Mouse (Mus musculus) hindbrain, embryonic 11.5 days (tissue): ENCODE measurements around the gene Pcgf3. TPM values are rescaled to one million over a fixed set of nuclear protein-coding genes. Genes with fewer than 3 reads are reported as not detected.

Source experiments
- ATAC-seq: fragments of 200-750 bp; cut with Nextera tagmentation; 2 replicates; pipeline ENCODE4 v1.8.0; 2017; ENCODE audit warnings: mild to moderate bottlenecking, moderate TSS enrichment, moderate library complexity; ENCODE audit not compliant: low FRiP score
- DNase-seq: peaks from one replicate; pipeline ENCODE4 v3.0.0-alpha.2; 2015; ENCODE audit warnings: low spot score
- H3K27ac ChIP-seq: fragments of 300-500 bp; sonication (generic); 2 replicates; pipeline ENCODE4 v1.5.1; 2014; ENCODE audit warnings: mild to moderate bottlenecking, low read depth, low read length
- H3K27me3 ChIP-seq: fragments of 300-500 bp; sonication (generic); 2 replicates; pipeline ENCODE4 v1.6.1; 2014; ENCODE audit warnings: mild to moderate bottlenecking, low read length, moderate library complexity, mixed read lengths; ENCODE audit not compliant: control insufficient read depth, insufficient read depth
- H3K36me3 ChIP-seq: fragments of 300-500 bp; sonication (generic); 2 replicates; pipeline ENCODE4 v1.6.1; 2014; ENCODE audit warnings: mild to moderate bottlenecking, low read length, moderate library complexity, mixed read lengths; ENCODE audit not compliant: control insufficient read depth, insufficient read depth
- H3K4me1 ChIP-seq: fragments of 300-500 bp; sonication (generic); replicated peaks from 2 replicates; pipeline ENCODE4 v1.6.1; 2014; ENCODE audit warnings: low read length, mixed read lengths; ENCODE audit not compliant: control insufficient read depth, insufficient read depth
- H3K4me2 ChIP-seq: fragments of 300-500 bp; sonication (generic); replicated peaks from 2 replicates; pipeline ENCODE4 v1.6.1; 2014; ENCODE audit warnings: mild to moderate bottlenecking, low read depth, low read length
- H3K4me3 ChIP-seq: fragments of 300-500 bp; sonication (generic); 2 replicates; pipeline ENCODE4 v1.5.1; 2014; ENCODE audit warnings: low read depth, low read length
- H3K9ac ChIP-seq: fragments of 300-500 bp; sonication (generic); 2 replicates; pipeline ENCODE4 v1.6.1; 2014; ENCODE audit warnings: low read depth, low read length
- H3K9me3 ChIP-seq: fragments of 300-500 bp; sonication (generic); 2 replicates; pipeline ENCODE4 v1.6.1; 2016; ENCODE audit warnings: low read length; ENCODE audit not compliant: control insufficient read depth
- WGBS: fragments of 180-500 bp; shearing (Covaris S2); extraction: QIAGEN DNeasy Blood & Tissue Kit; methylation state at CpG from one replicate; pipeline ENCODE4 v1.1.7; 2014; 5-methylcytosine and 5-hydroxymethylcytosine counted together
- polyA plus RNA-seq: library from polyadenylated mRNA; unstranded; fragments of >200 nt; fragmentation: Nextera tagmentation; extraction: Ambion mirVana; gene quantifications from 2 replicates; pipeline ENCODE4 v1.2.1, GENCODE M21; 2014

The Pcgf3 gene
- polyA plus RNA-seq, 1 experiment from 2014 or later, result 33.1 TPM

GRCm38 (mm10) chr5:108446973-108447372 lies 14.1 kb upstream of the Pcgf3 start:
- Histone ChIP-seq H3K36me3 (no peaks in the 10 kb centered on the region), H3K9ac (no peak overlapping the region), H3K4me2 (no peak overlapping the region), H3K27ac (no peak overlapping the region), H3K4me1 (0 out of 2 replicates have a peak, but pooled peaks cover 2% of the 10 kb centered on the region), H3K4me3 (no peak overlapping the region), H3K9me3 (no peaks in the 10 kb centered on the region), H3K27me3 (0 out of 2 replicates have a peak, but pooled peaks cover 5% of the 10 kb centered on the region)
- DNase-seq (no peak), ATAC-seq (no peak)
- WGBS, result 93% methylated on average over 3 of the region's 3 CpGs

- H3K27me3 ChIP-seq, result 0 out of 2 replicates have a peak, but pooled peaks cover 5% of the 10 kb centered on the region
- no peaks in the 10 kb centered on the region for H3K36me3 ChIP-seq
- H3K9me3 ChIP-seq, result no peaks in the 10 kb centered on the region
- no peak overlapping the region for H3K27ac ChIP-seq
- H3K4me2 ChIP-seq, result no peak overlapping the region
- ATAC-seq, result no peak
- no peak for DNase-seq
- no peak overlapping the region for H3K4me3 ChIP-seq
- 0 out of 2 replicates have a peak, but pooled peaks cover 2% of the 10 kb centered on the region for H3K4me1 ChIP-seq
- WGBS, result 84% methylated on average over 7 of the region's 7 CpGs
- no peak overlapping the region for H3K9ac ChIP-seq
These were observed 13.2 kb upstream of the Pcgf3 start for GRCm38 (mm10) chr5:108447857-108448256.

- peak within 1 kb of the TSS; percentile 31; the same call in 1 of the 2 replicates for H3K9ac ChIP-seq
- ATAC-seq, result peak; percentile 79
- peak within 1 kb of the TSS; percentile 21 for H3K4me3 ChIP-seq
- peak; percentile 53 for DNase-seq
- no peaks in the 10 kb centered on the region for H3K9me3 ChIP-seq
- WGBS, result 14% methylated on average over 24 of the region's 24 CpGs
- H3K27me3 ChIP-seq, result 0 out of 2 replicates have a peak, but pooled peaks cover 5% of the 10 kb centered on the region
- H3K4me1 ChIP-seq, result 0 out of 2 replicates have a peak, but pooled peaks cover 2% of the 10 kb centered on the region
- peak within 1 kb of the TSS; percentile 56 for H3K4me2 ChIP-seq
- H3K27ac ChIP-seq, result no peak within 1 kb of the TSS
- no peaks in the 10 kb centered on the region for H3K36me3 ChIP-seq
These were observed 12.0 kb upstream of the Pcgf3 start, which contains the start of gene Mfsd7a for GRCm38 (mm10) chr5:108448785-108449668. TSS of gene Mfsd7a (minus strand) at chr5:108448891.

GRCm38 (mm10) chr5:108450837-108451540 lies 10.0 kb upstream of the Pcgf3 start:
- Histone ChIP-seq H3K27ac (no peak overlapping the region), H3K27me3 (0 out of 2 replicates have a peak, but pooled peaks cover 5% of the 10 kb centered on the region), H3K9ac (no peak overlapping the region), H3K4me3 (no peak overlapping the region), H3K4me1 (0 out of 2 replicates have a peak, but pooled peaks cover 2% of the 10 kb centered on the region), H3K36me3 (no peaks in the 10 kb centered on the region), H3K4me2 (no peak overlapping the region), H3K9me3 (no peaks in the 10 kb centered on the region)
- DNase-seq (no peak), ATAC-seq (no peak)
- WGBS, result 84% methylated on average over 8 of the region's 8 CpGs

- Histone ChIP-seq H3K4me1 (0 out of 2 replicates have a peak, but pooled peaks cover 2% of the 10 kb centered on the region), H3K27me3 (0 out of 2 replicates have a peak, but pooled peaks cover 5% of the 10 kb centered on the region), H3K9ac (no peak overlapping the region), H3K4me3 (no peak overlapping the region), H3K9me3 (no peaks in the 10 kb centered on the region), H3K4me2 (no peak overlapping the region), H3K27ac (no peak overlapping the region), H3K36me3 (no peaks in the 10 kb centered on the region)
- WGBS, result 95% methylated on average over 1 of the region's 1 CpGs
- DNase-seq, result no peak
- no peak for ATAC-seq
These were observed 9.4 kb upstream of the Pcgf3 start for GRCm38 (mm10) chr5:108451611-108452010.

- Histone ChIP-seq H3K27me3 (0 out of 2 replicates have a peak, but pooled peaks cover 3% of the 10 kb centered on the region), H3K4me1 (0 out of 2 replicates have a peak, but pooled peaks cover 2% of the 10 kb centered on the region), H3K4me2 (no peak overlapping the region), H3K9me3 (no peaks in the 10 kb centered on the region), H3K36me3 (no peaks in the 10 kb centered on the region), H3K4me3 (no peak overlapping the region), H3K9ac (no peak overlapping the region), H3K27ac (no peak overlapping the region)
- ATAC-seq (no peak), DNase-seq (no peak)
- WGBS, result 88% methylated on average over 1 of the region's 1 CpGs
These were observed 8.6 kb upstream of the Pcgf3 start for GRCm38 (mm10) chr5:108452422-108452821.

- no peak overlapping the region for H3K4me3 ChIP-seq
- no peak for ATAC-seq
- WGBS, result 45% methylated on average over 3 of the region's 3 CpGs
These were observed 6.9 kb upstream of the Pcgf3 start for GRCm38 (mm10) chr5:108454094-108454493.

GRCm38 (mm10) chr5:108458706-108459105 lies 2.3 kb upstream of the Pcgf3 start:
- H3K4me1 ChIP-seq, result peaks cover 8% of the 10 kb centered on the region
- no peak for DNase-seq
- WGBS, result 79% methylated on average over 2 of the region's 2 CpGs
- H3K36me3 ChIP-seq, result no peaks in the 10 kb centered on the region
- no peaks in the 10 kb centered on the region for H3K27me3 ChIP-seq
- H3K27ac ChIP-seq, result no peak overlapping the region
- no peak overlapping the region for H3K9ac ChIP-seq
- no peak for ATAC-seq
- no peaks in the 10 kb centered on the region for H3K9me3 ChIP-seq
- no peak overlapping the region for H3K4me3 ChIP-seq
- no peak overlapping the region for H3K4me2 ChIP-seq

More at GRCm38 (mm10) chr5:108454094-108454493, 6.9 kb upstream of the Pcgf3 start:
- Histone ChIP-seq H3K27ac (no peak overlapping the region), H3K27me3 (no peaks in the 10 kb centered on the region), H3K4me1 (no peaks in the 10 kb centered on the region), H3K4me2 (no peak overlapping the region), H3K9ac (no peak overlapping the region), H3K9me3 (no peaks in the 10 kb centered on the region), H3K36me3 (no peaks in the 10 kb centered on the region)
- no peak for DNase-seq
